Mouse (Mus musculus): ENCODE results near the gene Myo1a. TPM values are rescaled to one million over a fixed set of nuclear protein-coding genes. Genes with fewer than 3 reads are reported as not detected.

Gene Myo1a
- polyA plus RNA-seq, 1 experiment from 2014 or later, result 0.07 TPM

GRCm38 (mm10) chr10:127666501-127667268, 38.3 kb upstream of the Myo1a start, which contains the start of gene Nemp1:
Nemp1 (plus strand) TSS chr10:127666901.
- Histone ChIP-seq H3K9me3 (ENCODE audit: low read length) (no peaks in the 10 kb centered on the region), H3K4me1 (ENCODE audit: insufficient read depth) (peaks cover 43% of the 10 kb centered on the region), H3K9ac (replicated peaks) (peak within 1 kb of the TSS; percentile 72), H3K4me2 (ENCODE audit: low read depth, low read length) (peak within 1 kb of the TSS; percentile 90), H3K4me3 (ENCODE audit: low read depth, low read length) (peak within 1 kb of the TSS; percentile 61), H3K36me3 (replicated peaks; ENCODE audit: insufficient read depth, low read length) (peaks cover 12% of the 10 kb centered on the region; the same call in 1 of the 2 replicates), H3K27ac (ENCODE audit: low read depth) (peak within 1 kb of the TSS; percentile 95), H3K27me3 (ENCODE audit: insufficient read depth, low read length) (peaks cover 28% of the 10 kb centered on the region)
- TF ChIP-seq CTCF (IDR thresholded peaks at IDR 0.05; ENCODE audit: low read depth), result no peak
- TF ChIP-seq EP300 (IDR thresholded peaks at IDR 0.05; ENCODE audit: low read depth), result no peak
- WGBS (ENCODE audit: insufficient replicate concordance), result under 1% methylated on average over 69 of the region's 73 CpGs
- DNase-seq (peak; percentile 78), ATAC-seq (peak; percentile 74)

GRCm38 (mm10) chr10:127667269-127668092, 37.5 kb upstream of the Myo1a start:
- Histone ChIP-seq H3K4me1 (ENCODE audit: insufficient read depth) (peaks cover 39% of the 10 kb centered on the region), H3K27me3 (ENCODE audit: insufficient read depth, low read length) (peaks cover 28% of the 10 kb centered on the region), H3K36me3 (replicated peaks; ENCODE audit: insufficient read depth, low read length) (peaks cover 12% of the 10 kb centered on the region; the same call in 1 of the 2 replicates), H3K9me3 (ENCODE audit: low read length) (no peaks in the 10 kb centered on the region), H3K9ac (replicated peaks) (peak overlapping the region; percentile 63), H3K4me2 (ENCODE audit: low read depth, low read length) (peak overlapping the region; percentile 90), H3K4me3 (ENCODE audit: low read depth, low read length) (peak overlapping the region; percentile 61), H3K27ac (ENCODE audit: low read depth) (peak overlapping the region; percentile 95)
- no peak for TF ChIP-seq EP300 (IDR thresholded peaks at IDR 0.05; ENCODE audit: low read depth)
- ATAC-seq, result peak; percentile 64
- WGBS (ENCODE audit: insufficient replicate concordance), result 6% methylated on average over 33 of the region's 35 CpGs
- peak; percentile 83 for DNase-seq

- ATAC-seq, result peak; percentile 14
- H3K36me3 ChIP-seq (replicated peaks; ENCODE audit: insufficient read depth, low read length), result peaks cover 6% of the 10 kb centered on the region; the same call in 1 of the 2 replicates
- peak within 1 kb of the TSS; percentile 90 for H3K4me2 ChIP-seq (ENCODE audit: low read depth, low read length)
- H3K9ac ChIP-seq (replicated peaks), result peak within 1 kb of the TSS; percentile 63
- H3K4me1 ChIP-seq (ENCODE audit: insufficient read depth), result peaks cover 30% of the 10 kb centered on the region
- no peaks in the 10 kb centered on the region for H3K9me3 ChIP-seq (ENCODE audit: low read length)
- DNase-seq, result peak; percentile 78
- peak within 1 kb of the TSS; percentile 61 for H3K4me3 ChIP-seq (ENCODE audit: low read depth, low read length)
- 4% methylated on average over 36 of the region's 40 CpGs for WGBS (ENCODE audit: insufficient replicate concordance)
- peak within 1 kb of the TSS; percentile 95 for H3K27ac ChIP-seq (ENCODE audit: low read depth)
- TF ChIP-seq CTCF (IDR thresholded peaks at IDR 0.05; ENCODE audit: low read depth) (no peak), EP300 (IDR thresholded peaks at IDR 0.05; ENCODE audit: low read depth) (no peak)
- peaks cover 28% of the 10 kb centered on the region for H3K27me3 ChIP-seq (ENCODE audit: insufficient read depth, low read length)
Measured at GRCm38 (mm10) chr10:127668093-127669050, 36.6 kb upstream of the Myo1a start, which contains the start of gene Nab2. Nab2 (minus strand) TSS chr10:127668568.

- peaks cover 23% of the 10 kb centered on the region for H3K4me1 ChIP-seq (ENCODE audit: insufficient read depth)
- peak overlapping the region; percentile 90 for H3K4me2 ChIP-seq (ENCODE audit: low read depth, low read length)
- no peak for ATAC-seq
- H3K27ac ChIP-seq (ENCODE audit: low read depth), result peak overlapping the region; percentile 95
- TF ChIP-seq EP300 (IDR thresholded peaks at IDR 0.05; ENCODE audit: low read depth) (no peak), CTCF (IDR thresholded peaks at IDR 0.05; ENCODE audit: low read depth) (no peak)
- no peaks in the 10 kb centered on the region for H3K9me3 ChIP-seq (ENCODE audit: low read length)
- no peak overlapping the region for H3K4me3 ChIP-seq (ENCODE audit: low read depth, low read length)
- H3K27me3 ChIP-seq (ENCODE audit: insufficient read depth, low read length), result peaks cover 28% of the 10 kb centered on the region
- H3K36me3 ChIP-seq (replicated peaks; ENCODE audit: insufficient read depth, low read length), result no peaks in the 10 kb centered on the region; the same call in 1 of the 2 replicates
- WGBS (ENCODE audit: insufficient replicate concordance), result 57% methylated on average over 7 of the region's 7 CpGs
- no peak overlapping the region; the same call in 1 of the 2 replicates for H3K9ac ChIP-seq (replicated peaks)
- DNase-seq, result no peak
Measured at GRCm38 (mm10) chr10:127669170-127669569, 35.8 kb upstream of the Myo1a start.

GRCm38 (mm10) chr10:127670185-127670584, 34.8 kb upstream of the Myo1a start:
- Histone ChIP-seq H3K4me1 (ENCODE audit: insufficient read depth) (peaks cover 13% of the 10 kb centered on the region), H3K27ac (ENCODE audit: low read depth) (no peak overlapping the region), H3K4me2 (ENCODE audit: low read depth, low read length) (no peak overlapping the region), H3K36me3 (replicated peaks; ENCODE audit: insufficient read depth, low read length) (no peaks in the 10 kb centered on the region), H3K4me3 (ENCODE audit: low read depth, low read length) (no peak overlapping the region), H3K27me3 (ENCODE audit: insufficient read depth, low read length) (peaks cover 22% of the 10 kb centered on the region), H3K9ac (replicated peaks) (no peak overlapping the region), H3K9me3 (ENCODE audit: low read length) (no peaks in the 10 kb centered on the region)
- TF ChIP-seq CTCF (IDR thresholded peaks at IDR 0.05; ENCODE audit: low read depth) (no peak), EP300 (IDR thresholded peaks at IDR 0.05; ENCODE audit: low read depth) (no peak)
- DNase-seq (no peak), ATAC-seq (no peak)
- whole genome bisulfite sequencing (ENCODE audit: insufficient replicate concordance), result 56% methylated on average over 2 of the region's 2 CpGs
